Mouse (Mus musculus) olfactory bulb, adult 2 months (tissue): ENCODE data around the gene Far2. TPM values are rescaled to one million over a fixed set of nuclear protein-coding genes. Genes with fewer than 3 reads are reported as not detected.

Experiments used
- H3K27ac ChIP-seq: fragments of 200-500 bp; 2 replicates; pipeline ENCODE4 v1.5.1; 2012; ENCODE audit warnings: low read depth, low read length; ENCODE audit not compliant: insufficient read depth
- H3K4me1 ChIP-seq: fragments of 200-500 bp; 2 replicates; pipeline ENCODE4 v1.6.1; 2012; ENCODE audit warnings: low read length; ENCODE audit not compliant: control insufficient read depth, insufficient read depth
- H3K4me3 ChIP-seq: fragments of 200-500 bp; 2 replicates; pipeline ENCODE4 v1.5.1; 2012; ENCODE audit warnings: mild to moderate bottlenecking, low read depth, low read length, moderate library complexity; ENCODE audit not compliant: insufficient read depth
- CTCF ChIP-seq: fragments of 200-500 bp; IDR thresholded peaks from 2 replicates; pipeline ENCODE4 v1.5.1; 2012; ENCODE audit warnings: low read depth, mild to moderate bottlenecking, low read length, moderate library complexity; ENCODE audit not compliant: insufficient read depth
- POLR2A ChIP-seq: fragments of 200-500 bp; IDR thresholded peaks from 2 replicates; pipeline ENCODE4 v1.6.1; 2012; ENCODE audit warnings: mild to moderate bottlenecking, low read depth, low read length, moderate library complexity; ENCODE audit not compliant: insufficient read depth
- WGBS: fragments of 180-500 bp; shearing (Covaris S2); methylation state at CpG from one replicate; pipeline ENCODE4 v1.1.7; 2018; 5-methylcytosine and 5-hydroxymethylcytosine counted together
- polyA plus RNA-seq: library from polyadenylated mRNA; stranded (reverse); fragments of >200 nt; gene quantifications from 2 replicates; pipeline ENCODE4 v1.2.4, GENCODE M21; 2012; ENCODE audit warnings: low replicate concordance; ENCODE audit not compliant: missing spikeins, insufficient read depth, insufficient read length

Gene Far2
- polyA plus RNA-seq, 1 experiment: not detected

- TF ChIP-seq CTCF (no peak), POLR2A (no peak)
- no peak overlapping the region for H3K27ac ChIP-seq
- H3K4me3 ChIP-seq: no peak overlapping the region
- H3K4me1 ChIP-seq: no peaks in the 10 kb centered on the region
Observed at GRCm38 (mm10) chr6:148074211-148074864, 27.3 kb downstream of the Far2 start.

GRCm38 (mm10) chr6:148083864-148084263 is 36.8 kb downstream of the Far2 start:
- no peak overlapping the region for H3K27ac ChIP-seq
- no peak for TF ChIP-seq CTCF
- TF ChIP-seq POLR2A: no peak
- 87% methylated on average over 2 of the region's 2 CpGs for WGBS
- no peak overlapping the region for H3K4me3 ChIP-seq
- H3K4me1 ChIP-seq: no peaks in the 10 kb centered on the region

GRCm38 (mm10) chr6:148084403-148084802 is 37.3 kb downstream of the Far2 start:
- Histone ChIP-seq H3K4me3 (no peak overlapping the region), H3K4me1 (no peaks in the 10 kb centered on the region), H3K27ac (no peak overlapping the region)
- WGBS: 93% methylated on average over 2 of the region's 2 CpGs
- TF ChIP-seq CTCF (no peak), POLR2A (no peak)

- 53% methylated on average over 3 of the region's 3 CpGs for WGBS
- TF ChIP-seq POLR2A (no peak), CTCF (no peak)
Observed at GRCm38 (mm10) chr6:148097039-148097438, 50.0 kb downstream of the Far2 start.

GRCm38 (mm10) chr6:148101977-148102376 is 54.9 kb downstream of the Far2 start:
- H3K4me3 ChIP-seq: no peak overlapping the region
- H3K27ac ChIP-seq: no peak overlapping the region
- WGBS: 86% methylated on average over 3 of the region's 3 CpGs
- no peaks in the 10 kb centered on the region for H3K4me1 ChIP-seq
- TF ChIP-seq POLR2A: no peak
- TF ChIP-seq CTCF: no peak

More at GRCm38 (mm10) chr6:148097039-148097438, 50.0 kb downstream of the Far2 start:
- no peak overlapping the region for H3K27ac ChIP-seq
- no peaks in the 10 kb centered on the region for H3K4me1 ChIP-seq
- no peak overlapping the region for H3K4me3 ChIP-seq

GRCm38 (mm10) chr6:148102434-148102833 is 55.4 kb downstream of the Far2 start:
- Histone ChIP-seq H3K27ac (no peak overlapping the region), H3K4me1 (no peaks in the 10 kb centered on the region), H3K4me3 (no peak overlapping the region)
- TF ChIP-seq CTCF: no peak
- no peak for TF ChIP-seq POLR2A
- 93% methylated on average over 1 of the region's 1 CpGs for WGBS

GRCm38 (mm10) chr6:148104212-148104611 is 57.2 kb downstream of the Far2 start:
- H3K4me1 ChIP-seq: no peaks in the 10 kb centered on the region
- TF ChIP-seq CTCF (no peak), POLR2A (no peak)
- no peak overlapping the region for H3K4me3 ChIP-seq
- WGBS: 35% methylated on average over 9 of the region's 9 CpGs
- H3K27ac ChIP-seq: no peak overlapping the region

- no peak overlapping the region for H3K4me3 ChIP-seq
- TF ChIP-seq POLR2A (no peak), CTCF (no peak)
- 82% methylated on average over 9 of the region's 9 CpGs for WGBS
Observed at GRCm38 (mm10) chr6:148105722-148106268, 58.7 kb downstream of the Far2 start.

GRCm38 (mm10) chr6:148108741-148109472 is 61.8 kb downstream of the Far2 start:
- no peak overlapping the region for H3K4me3 ChIP-seq
- H3K4me1 ChIP-seq: no peaks in the 10 kb centered on the region
- TF ChIP-seq POLR2A (no peak), CTCF (no peak)
- no peak overlapping the region for H3K27ac ChIP-seq
- WGBS: 61% methylated on average over 8 of the region's 8 CpGs

More at GRCm38 (mm10) chr6:148105722-148106268, 58.7 kb downstream of the Far2 start:
- no peaks in the 10 kb centered on the region for H3K4me1 ChIP-seq
- H3K27ac ChIP-seq: no peak overlapping the region
